Mouse (Mus musculus): ENCODE measurements around the gene Mex3a.

DNA sequence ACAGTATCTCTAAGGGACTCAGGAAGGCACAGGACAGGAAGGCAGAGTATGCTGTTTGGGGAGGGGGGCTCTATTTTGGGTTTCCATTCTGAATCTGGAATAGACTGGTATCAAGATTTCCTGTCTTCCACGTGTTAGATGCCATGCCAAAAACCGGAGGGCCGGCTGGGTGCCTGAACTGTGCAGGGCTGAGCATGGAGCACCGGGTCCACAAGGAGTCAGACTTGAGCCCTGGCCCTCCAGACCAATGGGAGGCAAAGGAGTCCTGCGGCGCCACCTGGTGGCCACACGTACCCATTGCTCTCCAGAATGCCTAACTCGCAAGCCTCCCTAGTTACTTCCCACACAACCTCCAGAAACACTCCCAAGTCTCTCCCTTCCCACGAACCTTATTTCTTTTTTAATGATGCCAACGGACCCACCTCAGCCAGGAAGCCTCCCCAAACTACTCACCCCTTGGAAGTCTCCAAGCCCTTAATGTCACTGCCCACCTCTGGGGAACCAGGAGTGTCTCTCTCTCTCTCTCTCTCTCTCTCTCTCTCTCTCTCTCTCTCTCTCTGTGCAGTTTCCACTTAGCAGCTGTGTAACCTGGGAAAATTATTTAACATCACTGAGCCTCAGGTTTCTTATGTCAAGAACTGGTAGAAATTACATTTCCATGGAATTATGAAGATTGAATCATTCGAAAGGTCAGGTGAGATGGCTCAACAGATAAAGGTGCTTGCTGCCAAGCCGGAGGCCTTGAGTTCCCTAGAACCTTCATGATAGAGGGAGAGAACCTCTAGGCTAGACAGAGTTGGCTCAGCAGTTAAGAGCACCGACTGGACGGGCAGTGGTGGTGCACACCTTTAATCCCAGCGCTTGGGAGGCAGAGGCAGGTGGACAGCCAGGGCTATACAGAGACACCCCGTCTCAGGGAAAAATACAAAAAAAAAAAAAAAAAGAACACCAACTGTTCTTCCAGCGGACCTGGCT is 5.8 kb upstream of the Mex3a start:
- TF ChIP-seq POLR2A (IDR thresholded peaks at IDR 0.05; ENCODE audit: extremely low read depth, insufficient read depth, low read length), result no peak
- TF ChIP-seq CTCF (IDR thresholded peaks at IDR 0.05; ENCODE audit: low read depth, low read length), result peak; percentile 100

All from liver, adult 2 months (tissue).